Mouse (Mus musculus): ENCODE results near the gene Slc6a9. TPM values are rescaled to one million over a fixed set of nuclear protein-coding genes. Genes with fewer than 3 reads are reported as not detected.

Gene Slc6a9
- polyA plus RNA-seq, 1 experiment from 2014 or later: 13.2 TPM

GRCm38 (mm10) chr4:117912685-117913273, 78.5 kb downstream of the Slc6a9 start:
- Histone ChIP-seq H3K9me3 (replicated peaks) (no peaks in the 10 kb centered on the region), H3K27ac (replicated peaks) (no peak overlapping the region; the same call in 1 of the 2 replicates), H3K4me2 (replicated peaks) (peak overlapping the region; percentile 99), H3K4me3 (replicated peaks) (peak overlapping the region; percentile 81), H3K36me3 (peaks cover 18% of the 10 kb centered on the region), H3K27me3 (no peaks in the 10 kb centered on the region), H3K9ac (no peak overlapping the region), H3K4me1 (peaks cover 34% of the 10 kb centered on the region)
- 42% methylated on average over 7 of the region's 7 CpGs for WGBS
- no peak for ATAC-seq (ENCODE audit: insufficient number of reproducible peaks, low FRiP score, low TSS enrichment, low read depth)

GRCm38 (mm10) chr4:117913421-117913820, 79.1 kb downstream of the Slc6a9 start:
- H3K36me3 ChIP-seq: peaks cover 13% of the 10 kb centered on the region
- H3K27me3 ChIP-seq: no peaks in the 10 kb centered on the region
- peaks cover 34% of the 10 kb centered on the region for H3K4me1 ChIP-seq
- no peaks in the 10 kb centered on the region for H3K9me3 ChIP-seq (replicated peaks)
- H3K4me3 ChIP-seq (replicated peaks): peak overlapping the region; percentile 81
- WGBS: 39% methylated on average over 3 of the region's 3 CpGs
- peak overlapping the region; percentile 99 for H3K4me2 ChIP-seq (replicated peaks)
- ATAC-seq (ENCODE audit: insufficient number of reproducible peaks, low FRiP score, low TSS enrichment, low read depth): no peak
- no peak overlapping the region for H3K9ac ChIP-seq
- no peak overlapping the region; the same call in 1 of the 2 replicates for H3K27ac ChIP-seq (replicated peaks)

GRCm38 (mm10) chr4:117914031-117914430, 79.7 kb downstream of the Slc6a9 start:
- H3K4me2 ChIP-seq (replicated peaks): peak overlapping the region; percentile 99
- H3K9ac ChIP-seq: peak overlapping the region; percentile 71
- H3K27ac ChIP-seq (replicated peaks): no peak overlapping the region
- no peaks in the 10 kb centered on the region for H3K9me3 ChIP-seq (replicated peaks)
- ATAC-seq (ENCODE audit: insufficient number of reproducible peaks, low FRiP score, low TSS enrichment, low read depth): no peak
- peak overlapping the region; percentile 81 for H3K4me3 ChIP-seq (replicated peaks)
- H3K27me3 ChIP-seq: no peaks in the 10 kb centered on the region
- 10% methylated on average over 8 of the region's 8 CpGs for WGBS
- H3K4me1 ChIP-seq: peaks cover 30% of the 10 kb centered on the region
- peaks cover 13% of the 10 kb centered on the region for H3K36me3 ChIP-seq

- H3K27ac ChIP-seq (replicated peaks): peak within 1 kb of the TSS; percentile 86
- H3K27me3 ChIP-seq: no peaks in the 10 kb centered on the region
- peak within 1 kb of the TSS; percentile 99 for H3K4me2 ChIP-seq (replicated peaks)
- no peaks in the 10 kb centered on the region for H3K9me3 ChIP-seq (replicated peaks)
- under 1% methylated on average over 60 of the region's 61 CpGs for WGBS
- H3K9ac ChIP-seq: peak within 1 kb of the TSS; percentile 71
- H3K36me3 ChIP-seq: peaks cover 13% of the 10 kb centered on the region
- ATAC-seq (ENCODE audit: insufficient number of reproducible peaks, low FRiP score, low TSS enrichment, low read depth): peak; percentile 93
- H3K4me1 ChIP-seq: peaks cover 28% of the 10 kb centered on the region
- peak within 1 kb of the TSS; percentile 81 for H3K4me3 ChIP-seq (replicated peaks)
Observed at GRCm38 (mm10) chr4:117914591-117915442, 80.5 kb downstream of the Slc6a9 start, which contains the start of gene Ipo13. Ipo13 (minus strand) TSS chr4:117914999.

- Histone ChIP-seq H3K27ac (replicated peaks) (peak overlapping the region; percentile 86; the same call in 1 of the 2 replicates), H3K4me1 (peaks cover 28% of the 10 kb centered on the region), H3K4me3 (replicated peaks) (peak overlapping the region; percentile 81), H3K4me2 (replicated peaks) (peak overlapping the region; percentile 99), H3K9ac (peak overlapping the region; percentile 71), H3K9me3 (replicated peaks) (no peaks in the 10 kb centered on the region), H3K27me3 (no peaks in the 10 kb centered on the region), H3K36me3 (peaks cover 13% of the 10 kb centered on the region)
- 8% methylated on average over 19 of the region's 19 CpGs for WGBS
- ATAC-seq (ENCODE audit: insufficient number of reproducible peaks, low FRiP score, low TSS enrichment, low read depth): no peak
Observed at GRCm38 (mm10) chr4:117915489-117916105, 81.3 kb downstream of the Slc6a9 start.

- no peak overlapping the region for H3K4me2 ChIP-seq (replicated peaks)
- peaks cover 8% of the 10 kb centered on the region for H3K36me3 ChIP-seq
- 83% methylated on average over 5 of the region's 5 CpGs for WGBS
- H3K4me1 ChIP-seq: peaks cover 28% of the 10 kb centered on the region
- no peak overlapping the region for H3K27ac ChIP-seq (replicated peaks)
- H3K9me3 ChIP-seq (replicated peaks): no peaks in the 10 kb centered on the region
- no peaks in the 10 kb centered on the region for H3K27me3 ChIP-seq
- no peak overlapping the region for H3K9ac ChIP-seq
- H3K4me3 ChIP-seq (replicated peaks): no peak overlapping the region
- ATAC-seq (ENCODE audit: insufficient number of reproducible peaks, low FRiP score, low TSS enrichment, low read depth): no peak
Observed at GRCm38 (mm10) chr4:117916386-117916785, 82.1 kb downstream of the Slc6a9 start.

- no peak overlapping the region for H3K4me2 ChIP-seq (replicated peaks)
- no peak for ATAC-seq (ENCODE audit: insufficient number of reproducible peaks, low FRiP score, low TSS enrichment, low read depth)
- 72% methylated on average over 4 of the region's 4 CpGs for WGBS
- no peaks in the 10 kb centered on the region for H3K27me3 ChIP-seq
- H3K4me1 ChIP-seq: peaks cover 23% of the 10 kb centered on the region
- H3K27ac ChIP-seq (replicated peaks): no peak overlapping the region
- H3K9ac ChIP-seq: no peak overlapping the region
- no peak overlapping the region for H3K4me3 ChIP-seq (replicated peaks)
- H3K9me3 ChIP-seq (replicated peaks): no peaks in the 10 kb centered on the region
- no peaks in the 10 kb centered on the region for H3K36me3 ChIP-seq
Observed at GRCm38 (mm10) chr4:117917402-117917801, 83.1 kb downstream of the Slc6a9 start.

GRCm38 (mm10) chr4:117917847-117918246, 83.5 kb downstream of the Slc6a9 start:
- H3K4me1 ChIP-seq: peaks cover 18% of the 10 kb centered on the region
- no peaks in the 10 kb centered on the region for H3K36me3 ChIP-seq
- H3K9ac ChIP-seq: no peak overlapping the region
- no peak overlapping the region for H3K4me3 ChIP-seq (replicated peaks)
- 90% methylated on average over 4 of the region's 4 CpGs for WGBS
- no peak overlapping the region for H3K27ac ChIP-seq (replicated peaks)
- no peak overlapping the region for H3K4me2 ChIP-seq (replicated peaks)
- ATAC-seq (ENCODE audit: insufficient number of reproducible peaks, low FRiP score, low TSS enrichment, low read depth): no peak
- no peaks in the 10 kb centered on the region for H3K9me3 ChIP-seq (replicated peaks)
- no peaks in the 10 kb centered on the region for H3K27me3 ChIP-seq

GRCm38 (mm10) chr4:117918261-117918660, 84.0 kb downstream of the Slc6a9 start:
- Histone ChIP-seq H3K36me3 (no peaks in the 10 kb centered on the region), H3K9me3 (replicated peaks) (no peaks in the 10 kb centered on the region), H3K27ac (replicated peaks) (no peak overlapping the region), H3K9ac (no peak overlapping the region), H3K4me3 (replicated peaks) (no peak overlapping the region), H3K4me1 (peaks cover 14% of the 10 kb centered on the region), H3K27me3 (peaks cover 3% of the 10 kb centered on the region; the same call in 1 of the 2 replicates), H3K4me2 (replicated peaks) (no peak overlapping the region)
- 73% methylated on average over 3 of the region's 3 CpGs for WGBS
- no peak for ATAC-seq (ENCODE audit: insufficient number of reproducible peaks, low FRiP score, low TSS enrichment, low read depth)

GRCm38 (mm10) chr4:117918762-117919161, 84.5 kb downstream of the Slc6a9 start:
- H3K4me2 ChIP-seq (replicated peaks): no peak overlapping the region
- H3K9ac ChIP-seq: no peak overlapping the region
- H3K4me1 ChIP-seq: peaks cover 9% of the 10 kb centered on the region
- H3K4me3 ChIP-seq (replicated peaks): no peak overlapping the region
- H3K9me3 ChIP-seq (replicated peaks): no peaks in the 10 kb centered on the region
- no peaks in the 10 kb centered on the region for H3K36me3 ChIP-seq
- WGBS: 69% methylated on average over 5 of the region's 5 CpGs
- H3K27ac ChIP-seq (replicated peaks): no peak overlapping the region
- no peak for ATAC-seq (ENCODE audit: insufficient number of reproducible peaks, low FRiP score, low TSS enrichment, low read depth)
- peaks cover 3% of the 10 kb centered on the region; the same call in 1 of the 2 replicates for H3K27me3 ChIP-seq

GRCm38 (mm10) chr4:117921358-117921757, 87.1 kb downstream of the Slc6a9 start:
- Histone ChIP-seq H3K27ac (replicated peaks) (no peak overlapping the region), H3K4me2 (replicated peaks) (no peak overlapping the region), H3K4me1 (peaks cover 3% of the 10 kb centered on the region; the same call in 1 of the 2 replicates), H3K9me3 (replicated peaks) (no peaks in the 10 kb centered on the region), H3K27me3 (peaks cover 15% of the 10 kb centered on the region), H3K9ac (no peak overlapping the region), H3K36me3 (no peaks in the 10 kb centered on the region), H3K4me3 (replicated peaks) (no peak overlapping the region)
- ATAC-seq (ENCODE audit: insufficient number of reproducible peaks, low FRiP score, low TSS enrichment, low read depth): no peak
- WGBS: 84% methylated on average over 2 of the region's 2 CpGs
